Mouse (Mus musculus): ENCODE measurements around the gene Rexo5. TPM values are rescaled to one million over a fixed set of nuclear protein-coding genes. Genes with fewer than 3 reads are reported as not detected.

Rexo5 gene
- polyA plus RNA-seq, 1 experiment, result 3.5 TPM

- Histone ChIP-seq H3K36me3 (ENCODE audit: control insufficient read depth, insufficient read depth) (no peaks in the 10 kb centered on the region), H3K4me3 (ENCODE audit: insufficient read depth, poor library complexity, severe bottlenecking) (no peak overlapping the region), H3K79me3 (ENCODE audit: low read depth) (no peaks in the 10 kb centered on the region), H3ac (ENCODE audit: control insufficient read depth, insufficient read length, low read depth) (no peak overlapping the region), H3K27me3 (ENCODE audit: control insufficient read depth, insufficient read depth, insufficient read length) (no peaks in the 10 kb centered on the region), H3K79me2 (ENCODE audit: control insufficient read depth, insufficient read depth) (no peaks in the 10 kb centered on the region)
- no peak for TF ChIP-seq CTCF (IDR thresholded peaks at IDR 0.05; ENCODE audit: control insufficient read depth, insufficient read depth, insufficient read length)
Measured at GRCm38 (mm10) chr7:119753696-119754095, 40.1 kb upstream of the Rexo5 start.

- Histone ChIP-seq H3K4me3 (ENCODE audit: insufficient read depth, poor library complexity, severe bottlenecking) (no peak within 1 kb of the TSS), H3K27me3 (ENCODE audit: control insufficient read depth, insufficient read depth, insufficient read length) (no peaks in the 10 kb centered on the region), H3K36me3 (ENCODE audit: control insufficient read depth, insufficient read depth) (no peaks in the 10 kb centered on the region), H3ac (ENCODE audit: control insufficient read depth, insufficient read length, low read depth) (no peak within 1 kb of the TSS), H3K79me2 (ENCODE audit: control insufficient read depth, insufficient read depth) (no peaks in the 10 kb centered on the region), H3K79me3 (ENCODE audit: low read depth) (no peaks in the 10 kb centered on the region)
- TF ChIP-seq CEBPB (IDR thresholded peaks at IDR 0.05; ENCODE audit: low read depth) (no peak), USF1 (IDR thresholded peaks at IDR 0.05; ENCODE audit: low read depth) (no peak), MYOD1 (IDR thresholded peaks at IDR 0.05; ENCODE audit: control insufficient read depth, insufficient read length, low read depth) (no peak), FOSL1 (IDR thresholded peaks at IDR 0.05; ENCODE audit: insufficient read depth, low read length, poor library complexity, severe bottlenecking) (no peak), MYOG (IDR thresholded peaks at IDR 0.05; ENCODE audit: control insufficient read depth, extremely low read depth, insufficient read length) (no peak), CTCF (IDR thresholded peaks at IDR 0.05; ENCODE audit: control insufficient read depth, insufficient read depth, insufficient read length) (no peak), MAX (IDR thresholded peaks at IDR 0.05) (no peak)
Measured at GRCm38 (mm10) chr7:119760527-119760951, 33.3 kb upstream of the Rexo5 start, which contains the start of gene Acsm3. Acsm3 (plus strand) TSS chr7:119760923.

- no peak for TF ChIP-seq MYOD1 (IDR thresholded peaks at IDR 0.05; ENCODE audit: control insufficient read depth, insufficient read length, low read depth)
- no peak for TF ChIP-seq FOSL1 (IDR thresholded peaks at IDR 0.05; ENCODE audit: insufficient read depth, low read length, poor library complexity, severe bottlenecking)
- TF ChIP-seq MYOG (IDR thresholded peaks at IDR 0.05; ENCODE audit: control insufficient read depth, extremely low read depth, insufficient read length), result no peak
- no peak overlapping the region for H3K4me3 ChIP-seq (ENCODE audit: insufficient read depth, poor library complexity, severe bottlenecking)
- H3K27me3 ChIP-seq (ENCODE audit: control insufficient read depth, insufficient read depth, insufficient read length), result no peaks in the 10 kb centered on the region
- H3ac ChIP-seq (ENCODE audit: control insufficient read depth, insufficient read length, low read depth), result no peak overlapping the region
- H3K79me2 ChIP-seq (ENCODE audit: control insufficient read depth, insufficient read depth), result no peaks in the 10 kb centered on the region
- no peaks in the 10 kb centered on the region for H3K36me3 ChIP-seq (ENCODE audit: control insufficient read depth, insufficient read depth)
- H3K79me3 ChIP-seq (ENCODE audit: low read depth), result no peaks in the 10 kb centered on the region
Measured at GRCm38 (mm10) chr7:119762166-119762697, 31.6 kb upstream of the Rexo5 start.

- Histone ChIP-seq H3K79me2 (ENCODE audit: control insufficient read depth, insufficient read depth) (no peaks in the 10 kb centered on the region), H3K79me3 (ENCODE audit: low read depth) (no peaks in the 10 kb centered on the region), H3K27me3 (ENCODE audit: control insufficient read depth, insufficient read depth, insufficient read length) (no peaks in the 10 kb centered on the region), H3ac (ENCODE audit: control insufficient read depth, insufficient read length, low read depth) (no peak overlapping the region), H3K36me3 (ENCODE audit: control insufficient read depth, insufficient read depth) (no peaks in the 10 kb centered on the region), H3K4me3 (ENCODE audit: insufficient read depth, poor library complexity, severe bottlenecking) (no peak overlapping the region)
- TF ChIP-seq MYOD1 (IDR thresholded peaks at IDR 0.05; ENCODE audit: control insufficient read depth, insufficient read length, low read depth), result no peak
- no peak for TF ChIP-seq CEBPB (IDR thresholded peaks at IDR 0.05; ENCODE audit: low read depth)
- no peak for TF ChIP-seq MAX (IDR thresholded peaks at IDR 0.05)
- TF ChIP-seq CTCF (IDR thresholded peaks at IDR 0.05; ENCODE audit: control insufficient read depth, insufficient read depth, insufficient read length), result no peak
- TF ChIP-seq USF1 (IDR thresholded peaks at IDR 0.05; ENCODE audit: low read depth), result no peak
- no peak for TF ChIP-seq MYOG (IDR thresholded peaks at IDR 0.05; ENCODE audit: control insufficient read depth, extremely low read depth, insufficient read length)
- TF ChIP-seq FOSL1 (IDR thresholded peaks at IDR 0.05; ENCODE audit: insufficient read depth, low read length, poor library complexity, severe bottlenecking), result no peak
Measured at GRCm38 (mm10) chr7:119764377-119764776, 29.4 kb upstream of the Rexo5 start.

GRCm38 (mm10) chr7:119766996-119767395 lies 26.8 kb upstream of the Rexo5 start:
- Histone ChIP-seq H3ac (ENCODE audit: control insufficient read depth, insufficient read length, low read depth) (no peak overlapping the region), H3K4me3 (ENCODE audit: insufficient read depth, poor library complexity, severe bottlenecking) (no peak overlapping the region), H3K79me2 (ENCODE audit: control insufficient read depth, insufficient read depth) (no peaks in the 10 kb centered on the region), H3K79me3 (ENCODE audit: low read depth) (no peaks in the 10 kb centered on the region), H3K36me3 (ENCODE audit: control insufficient read depth, insufficient read depth) (no peaks in the 10 kb centered on the region), H3K27me3 (ENCODE audit: control insufficient read depth, insufficient read depth, insufficient read length) (no peaks in the 10 kb centered on the region)
- TF ChIP-seq MYOD1 (IDR thresholded peaks at IDR 0.05; ENCODE audit: control insufficient read depth, insufficient read length, low read depth), result no peak
- TF ChIP-seq CTCF (IDR thresholded peaks at IDR 0.05; ENCODE audit: control insufficient read depth, insufficient read depth, insufficient read length), result no peak
- no peak for TF ChIP-seq FOSL1 (IDR thresholded peaks at IDR 0.05; ENCODE audit: insufficient read depth, low read length, poor library complexity, severe bottlenecking)
- TF ChIP-seq CEBPB (IDR thresholded peaks at IDR 0.05; ENCODE audit: low read depth), result no peak
- no peak for TF ChIP-seq MYOG (IDR thresholded peaks at IDR 0.05; ENCODE audit: control insufficient read depth, extremely low read depth, insufficient read length)

GRCm38 (mm10) chr7:119769895-119770294 lies 23.9 kb upstream of the Rexo5 start:
- Histone ChIP-seq H3K79me3 (ENCODE audit: low read depth) (no peaks in the 10 kb centered on the region), H3K4me3 (ENCODE audit: insufficient read depth, poor library complexity, severe bottlenecking) (no peak overlapping the region), H3K79me2 (ENCODE audit: control insufficient read depth, insufficient read depth) (no peaks in the 10 kb centered on the region), H3ac (ENCODE audit: control insufficient read depth, insufficient read length, low read depth) (no peak overlapping the region), H3K27me3 (ENCODE audit: control insufficient read depth, insufficient read depth, insufficient read length) (no peaks in the 10 kb centered on the region), H3K36me3 (ENCODE audit: control insufficient read depth, insufficient read depth) (no peaks in the 10 kb centered on the region)
- TF ChIP-seq CTCF (IDR thresholded peaks at IDR 0.05; ENCODE audit: control insufficient read depth, insufficient read depth, insufficient read length) (no peak), CEBPB (IDR thresholded peaks at IDR 0.05; ENCODE audit: low read depth) (no peak), FOSL1 (IDR thresholded peaks at IDR 0.05; ENCODE audit: insufficient read depth, low read length, poor library complexity, severe bottlenecking) (no peak), MAX (IDR thresholded peaks at IDR 0.05) (no peak), MYOG (IDR thresholded peaks at IDR 0.05; ENCODE audit: control insufficient read depth, extremely low read depth, insufficient read length) (no peak), USF1 (IDR thresholded peaks at IDR 0.05; ENCODE audit: low read depth) (no peak), MYOD1 (IDR thresholded peaks at IDR 0.05; ENCODE audit: control insufficient read depth, insufficient read length, low read depth) (no peak)

Data from C2C12 (cell line).